Mouse (Mus musculus): ENCODE data around the gene Wnt11.

Gene Wnt11

GRCm38 (mm10) chr7:98862994-98863393 lies 28.1 kb downstream of the Wnt11 start:
- DNase-seq (ENCODE audit: extremely low read depth, low read depth, low spot score): no peak

DNA sequence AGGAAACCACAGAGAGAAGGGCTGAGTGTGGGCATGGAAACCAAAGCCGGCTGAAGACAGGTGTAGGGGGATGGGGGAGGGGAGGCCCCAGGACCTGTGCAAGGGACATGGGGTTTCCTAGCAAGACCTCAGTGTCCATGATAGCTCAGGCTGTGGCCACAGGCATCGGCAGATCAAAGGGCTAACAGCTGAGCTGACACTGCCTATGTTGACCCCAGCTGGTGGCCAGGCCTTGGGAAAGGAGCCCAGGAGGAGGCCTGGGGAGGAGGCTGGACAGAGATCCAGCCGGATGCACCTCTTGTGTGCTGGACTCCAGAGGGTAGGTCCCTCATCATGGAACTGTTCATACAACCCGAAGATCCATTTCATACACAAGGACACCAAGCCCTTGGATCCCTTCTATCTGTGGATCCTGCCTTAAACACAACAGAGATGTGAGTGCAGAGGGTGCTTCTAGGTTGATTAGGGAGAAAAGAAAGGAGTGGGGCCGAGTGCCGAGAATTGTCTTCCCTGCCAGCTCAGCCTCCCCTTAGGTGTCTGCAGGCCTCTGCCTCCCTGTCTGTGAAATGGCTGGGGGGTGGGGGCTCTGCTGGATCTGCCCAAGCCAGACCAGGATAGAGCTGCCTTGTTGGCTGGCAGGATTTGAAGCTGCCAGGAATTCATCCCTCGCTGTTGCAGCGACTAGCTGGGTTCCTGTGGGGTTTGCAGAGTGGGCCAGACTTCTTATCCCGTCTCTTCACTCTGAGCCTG lies 29.2 kb downstream of the Wnt11 start:
- DNase-seq (ENCODE audit: extremely low read depth, low read depth, low spot score): no peak

GRCm38 (mm10) chr7:98867053-98867793 lies 32.3 kb downstream of the Wnt11 start:
- no peak for DNase-seq (ENCODE audit: extremely low read depth, low read depth, low spot score)

DNA sequence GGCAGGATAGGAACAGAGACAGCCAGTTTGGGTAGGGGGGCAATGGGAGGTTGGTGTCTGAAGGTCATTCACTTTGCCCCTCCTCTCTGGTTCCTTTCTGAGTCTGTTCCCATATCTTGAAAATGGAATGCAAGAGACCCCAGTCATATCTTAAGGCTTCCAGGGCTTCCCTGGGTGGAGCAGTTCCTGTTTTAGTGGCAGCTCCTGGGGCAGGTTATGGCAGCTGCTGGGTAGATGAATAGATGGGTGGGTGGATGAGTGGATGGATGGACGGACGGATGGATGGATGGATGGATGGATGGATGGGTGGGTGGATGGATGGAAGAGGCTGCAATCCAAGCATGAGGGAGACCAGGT lies 32.9 kb downstream of the Wnt11 start:
- DNase-seq (ENCODE audit: extremely low read depth, low read depth, low spot score): no peak

DNA sequence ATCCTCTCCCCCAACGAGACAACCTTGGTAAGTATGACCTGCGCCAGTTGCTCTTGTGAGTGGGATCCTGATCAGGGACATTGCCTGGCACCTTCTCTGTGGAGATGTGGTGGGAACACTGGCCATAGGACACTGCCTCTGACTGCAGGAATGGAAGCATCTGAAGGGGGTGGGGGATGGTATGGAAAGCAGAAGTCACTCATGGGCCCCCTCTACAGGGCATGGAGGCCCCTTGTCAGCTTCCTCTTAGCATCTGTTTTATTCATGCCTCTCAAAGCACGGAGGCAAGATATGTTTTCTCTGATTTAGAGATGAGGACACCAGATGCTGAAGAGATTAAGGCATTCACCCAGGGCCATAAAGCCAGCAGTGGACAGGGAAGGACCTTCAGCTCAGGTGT lies 34.2 kb downstream of the Wnt11 start:
- DNase-seq (ENCODE audit: extremely low read depth, low read depth, low spot score): no peak

- DNase-seq (ENCODE audit: extremely low read depth, low read depth, low spot score): no peak
These were observed 35.9 kb downstream of the Wnt11 start for GRCm38 (mm10) chr7:98870791-98871190.

DNA sequence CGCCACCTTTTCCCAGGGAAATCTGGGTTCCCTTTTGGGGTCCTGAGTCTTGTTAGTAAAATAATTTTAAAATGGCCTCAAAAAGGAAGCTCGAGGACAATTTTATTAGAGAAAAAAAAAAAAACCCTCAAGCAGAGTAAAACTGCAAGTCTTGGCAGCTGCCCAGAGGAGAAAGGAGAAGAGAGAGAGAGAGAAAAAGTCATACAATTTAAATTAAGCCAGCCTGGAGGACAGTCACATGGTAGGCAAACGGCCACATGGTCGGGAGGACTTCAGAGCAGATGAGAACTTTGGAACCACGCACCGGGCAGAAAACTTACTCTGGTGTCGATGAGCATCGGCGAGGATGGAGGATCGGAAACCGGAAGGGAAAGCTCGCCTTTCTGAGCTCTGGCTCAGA lies 37.0 kb downstream of the Wnt11 start:
- no peak for DNase-seq (ENCODE audit: extremely low read depth, low read depth, low spot score)

GRCm38 (mm10) chr7:98873316-98873715 lies 38.4 kb downstream of the Wnt11 start:
- DNase-seq (ENCODE audit: extremely low read depth, low read depth, low spot score): no peak

DNA sequence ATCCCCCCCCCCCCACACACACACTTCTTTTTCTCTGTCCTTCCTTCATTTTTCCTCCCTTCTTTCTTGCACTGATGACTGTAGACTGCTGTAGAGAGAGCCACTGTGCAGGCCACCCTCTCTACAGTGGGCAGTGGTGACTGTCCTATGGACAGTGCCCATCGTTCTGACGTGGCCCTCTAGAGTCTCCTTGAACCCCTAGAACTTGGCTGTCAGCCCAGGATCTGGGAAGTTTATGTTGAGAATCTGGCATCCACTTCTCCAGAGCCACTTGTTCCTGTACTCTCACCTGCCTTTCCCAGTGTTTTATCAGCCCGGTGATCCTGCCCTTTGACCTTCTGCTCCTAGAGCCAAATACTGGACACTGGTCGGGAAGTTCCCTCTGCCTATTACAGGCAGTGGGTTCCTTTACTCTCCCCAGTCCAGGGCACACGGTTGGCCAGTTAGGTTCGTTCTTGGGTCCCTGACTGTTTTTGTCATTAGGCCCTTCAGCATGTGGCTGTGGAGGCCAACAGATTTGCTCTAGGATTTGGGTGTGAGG lies 39.6 kb downstream of the Wnt11 start:
- no peak for DNase-seq (ENCODE audit: extremely low read depth, low read depth, low spot score)

DNA sequence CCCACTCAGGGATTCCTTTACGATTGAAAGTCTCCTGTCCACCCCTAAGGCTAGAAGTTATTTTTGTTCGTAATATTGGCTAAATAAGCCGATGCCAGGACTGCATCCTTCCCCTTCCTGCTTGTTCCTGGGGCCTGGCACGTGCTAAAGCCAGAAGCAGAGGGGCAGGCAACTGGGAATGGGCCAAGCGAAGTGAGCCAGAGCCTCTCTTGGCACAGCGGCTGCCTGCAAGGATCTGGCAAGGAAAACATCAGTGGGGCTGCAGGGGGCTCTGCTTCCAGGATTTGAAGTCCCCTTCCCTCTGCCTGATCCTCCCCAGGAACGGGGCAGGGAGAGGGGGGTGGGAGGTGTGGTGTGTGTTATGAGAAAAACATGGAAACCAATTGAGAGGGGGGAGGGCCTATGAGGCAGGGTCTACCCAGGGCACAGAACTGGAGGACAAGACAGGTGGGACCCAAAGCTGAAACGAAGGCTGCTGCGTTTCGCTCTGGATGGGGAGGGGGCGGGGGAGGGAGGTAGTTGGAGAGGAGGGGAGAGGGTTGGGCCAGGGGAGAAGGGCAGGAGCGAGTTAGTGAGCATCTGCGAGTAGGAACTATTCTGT lies 40.6 kb downstream of the Wnt11 start:
- DNase-seq (ENCODE audit: extremely low read depth, low read depth, low spot score): no peak

- no peak for DNase-seq (ENCODE audit: extremely low read depth, low read depth, low spot score)
These were observed 41.2 kb downstream of the Wnt11 start for GRCm38 (mm10) chr7:98876119-98876518.

- no peak for DNase-seq (ENCODE audit: extremely low read depth, low read depth, low spot score)
These were observed 44.3 kb downstream of the Wnt11 start for GRCm38 (mm10) chr7:98879176-98879575.

DNA sequence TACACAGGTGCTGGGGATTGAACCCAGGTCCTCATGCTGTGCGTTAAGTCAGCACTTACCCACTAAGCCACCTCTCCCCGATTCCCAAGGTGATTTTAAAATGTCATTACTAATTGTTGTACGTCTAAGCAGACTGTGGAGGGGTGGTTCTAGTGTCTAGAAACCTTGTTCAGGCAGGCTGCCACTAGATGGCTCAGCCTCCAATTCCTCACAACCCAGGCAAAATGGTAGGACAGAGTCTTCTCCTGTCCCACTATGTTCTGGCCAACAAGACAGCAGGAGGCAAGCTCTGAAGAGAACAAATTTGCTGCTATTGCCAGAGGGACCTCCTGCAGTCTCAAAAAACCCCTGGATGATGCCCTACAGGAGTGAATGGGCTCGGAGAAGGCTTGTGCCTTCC lies 47.0 kb downstream of the Wnt11 start:
- no peak for DNase-seq (ENCODE audit: extremely low read depth, low read depth, low spot score)

GRCm38 (mm10) chr7:98887811-98888261 lies 52.9 kb downstream of the Wnt11 start:
- no peak for DNase-seq (ENCODE audit: extremely low read depth, low read depth, low spot score)

DNA sequence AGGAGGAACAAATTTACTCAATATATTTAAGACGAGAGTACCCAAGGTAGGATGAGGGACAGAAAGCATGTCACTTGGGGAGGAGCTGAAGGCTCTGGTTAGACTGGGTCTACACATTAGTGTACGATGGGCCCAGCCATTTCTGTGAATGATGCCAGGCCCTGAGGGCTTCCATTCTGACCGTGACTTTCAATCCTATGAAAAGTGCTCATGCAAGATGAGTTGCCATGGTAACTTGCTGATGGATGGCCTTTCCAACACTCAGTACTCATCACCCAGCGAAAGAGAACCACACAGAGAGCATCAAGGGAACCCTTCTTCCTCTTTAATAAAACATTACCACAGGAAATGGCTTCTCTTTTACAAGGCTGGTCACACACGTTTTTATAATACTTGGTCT lies 53.9 kb downstream of the Wnt11 start:
- no peak for DNase-seq (ENCODE audit: extremely low read depth, low read depth, low spot score)

DNA sequence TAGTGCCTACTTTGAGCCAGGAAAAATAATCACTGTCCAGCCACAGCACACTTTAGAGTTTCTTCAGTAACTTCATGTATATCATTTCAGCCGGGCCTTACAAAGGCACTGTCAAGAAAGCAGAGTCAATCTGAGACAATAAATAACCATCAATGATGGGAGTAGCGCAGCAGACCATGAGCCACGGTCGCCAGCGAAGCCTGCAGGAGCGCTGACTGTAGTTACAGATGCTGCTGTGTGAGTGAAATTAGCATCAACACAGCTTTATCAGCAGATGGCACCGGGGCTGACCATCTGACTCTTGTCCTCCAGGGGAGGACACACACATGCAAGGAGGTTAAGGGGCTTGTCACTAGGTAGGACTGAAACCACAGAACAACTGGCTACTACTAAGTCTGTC lies 54.3 kb downstream of the Wnt11 start:
- no peak for DNase-seq (ENCODE audit: extremely low read depth, low read depth, low spot score)

- DNase-seq (ENCODE audit: extremely low read depth, low read depth, low spot score): no peak
These were observed 58.2 kb downstream of the Wnt11 start for GRCm38 (mm10) chr7:98893144-98893543.

- DNase-seq (ENCODE audit: extremely low read depth, low read depth, low spot score): no peak
These were observed 59.4 kb downstream of the Wnt11 start for GRCm38 (mm10) chr7:98894305-98894704.

DNA sequence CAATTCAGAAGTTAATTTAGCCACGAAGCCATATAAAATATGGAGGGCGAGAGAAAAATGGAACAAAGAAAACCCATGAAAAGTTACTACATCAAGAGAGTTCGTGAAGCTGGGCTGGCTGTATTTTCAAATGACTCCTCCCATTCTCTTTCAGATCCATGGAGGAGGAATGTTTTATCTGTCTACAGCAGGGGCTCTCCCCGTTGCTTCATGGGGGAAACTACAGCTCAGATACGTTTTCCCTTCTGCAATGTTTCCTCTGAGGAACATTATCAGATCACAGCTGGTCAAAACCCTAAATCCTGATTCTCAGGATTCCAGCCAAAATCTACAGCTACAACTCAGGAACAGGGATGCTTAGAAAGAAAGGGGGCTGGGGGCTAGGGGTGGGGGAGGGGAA lies 59.9 kb downstream of the Wnt11 start:
- no peak for DNase-seq (ENCODE audit: extremely low read depth, low read depth, low spot score)

DNA sequence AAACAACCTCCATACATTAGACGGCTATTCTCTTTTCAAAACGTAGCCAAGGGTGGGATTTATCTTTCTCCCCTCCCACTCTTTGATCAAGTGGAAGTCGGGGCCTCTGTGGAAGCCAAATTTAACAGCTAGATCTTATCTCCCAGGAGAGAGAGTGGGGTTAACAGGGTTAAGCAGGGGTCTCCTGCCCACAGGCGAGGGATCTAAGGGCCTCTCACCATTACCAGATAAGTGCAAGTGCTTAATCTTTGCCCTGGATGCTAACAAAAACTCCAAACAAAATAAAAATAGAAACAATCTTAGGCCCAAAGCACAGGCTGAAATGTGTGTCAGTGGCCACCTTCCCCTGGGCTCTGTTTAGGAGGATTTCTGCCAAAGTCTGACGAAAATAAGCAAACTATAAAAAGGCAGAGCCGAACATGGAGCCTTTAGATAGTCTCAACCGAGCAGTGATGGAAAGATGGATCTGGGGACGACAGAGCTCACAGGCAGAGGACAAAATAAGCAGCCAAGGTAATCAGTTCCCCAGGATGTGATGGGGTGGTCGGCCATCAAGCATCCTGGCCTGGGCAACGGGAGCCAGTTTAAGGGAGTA lies 60.7 kb downstream of the Wnt11 start:
- DNase-seq (ENCODE audit: extremely low read depth, low read depth, low spot score): no peak

- no peak for DNase-seq (ENCODE audit: extremely low read depth, low read depth, low spot score)
These were observed 62.4 kb downstream of the Wnt11 start for GRCm38 (mm10) chr7:98897323-98897722.

DNA sequence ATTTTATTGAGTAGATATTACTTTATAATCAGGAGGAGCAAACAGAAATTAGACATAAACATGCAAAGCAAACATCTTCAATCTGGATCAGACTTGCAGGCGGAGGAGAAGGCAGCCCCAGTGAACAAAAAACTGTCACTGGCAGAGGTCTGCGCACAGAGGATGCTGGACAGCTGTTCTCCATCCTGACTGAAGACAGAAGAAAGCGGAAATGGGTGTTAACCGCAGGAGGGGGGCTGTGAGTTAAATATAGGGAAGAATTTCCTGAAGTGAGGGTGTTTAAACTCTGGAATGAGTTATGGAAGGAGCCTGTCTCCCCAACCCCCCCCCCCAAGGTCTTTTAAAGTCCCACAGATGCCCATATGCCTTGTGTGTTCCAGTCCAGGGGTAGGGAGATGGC lies 64.9 kb downstream of the Wnt11 start:
- no peak for DNase-seq (ENCODE audit: extremely low read depth, low read depth, low spot score)
